Comparison of ENCODE assay signal across 9 mouse cellular contexts in the genomic region with DNA sequence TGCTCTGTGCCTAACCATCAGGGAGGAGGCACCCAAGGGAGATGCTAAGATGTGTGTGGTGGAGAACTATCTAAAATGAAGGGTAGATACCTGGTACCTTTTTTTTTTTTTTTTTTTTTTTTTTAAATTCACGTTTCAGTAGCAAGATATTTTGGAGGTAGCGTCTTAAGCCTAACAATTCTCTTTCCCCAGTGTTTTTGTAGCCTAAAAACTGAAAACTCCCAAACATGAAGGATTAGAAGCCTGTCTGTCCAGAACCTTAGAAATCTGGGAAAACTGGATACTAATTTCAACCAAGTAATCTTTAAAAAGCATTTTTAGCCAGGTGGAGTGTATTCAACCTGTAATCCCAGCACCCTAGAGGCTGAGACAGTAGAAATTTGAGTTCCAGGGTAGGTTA. TPM values are rescaled to one million over a fixed set of nuclear protein-coding genes. Genes with fewer than 3 reads are reported as not detected.
A peak's percentile ranks its signal among the peaks of the same experiment; 100 is the strongest.
DNase-seq lines count a peak whose midpoint lies in the region; ATAC-seq and TF ChIP-seq lines count a peak whose summit lies in the region.
"Had no signal": no experiment of that assay in that cellular context is flagged by ENCODE, and none has a peak within 500 bp of the region (broad histone marks: within the 10 kb centered on the region; RNA-seq: fewer than 3 reads in every experiment).

No protein-coding gene starts in this region.

- H3K36me3 ChIP-seq in heart, embryonic 12.5 days: peaks cover 42% of the 10 kb centered on the region
- H3K36me3 ChIP-seq in E14TG2a.4 (ENCODE audit: insufficient read depth, low read length): peaks cover 49% of the 10 kb centered on the region
- H3K36me3 ChIP-seq in forebrain, embryonic 16.5 days (ENCODE audit: control insufficient read depth, insufficient read depth): peaks cover 16% of the 10 kb centered on the region
- peaks cover 23% of the 10 kb centered on the region for H3K36me3 ChIP-seq in liver, postnatal 0 days (replicated peaks; ENCODE audit: insufficient read depth, low read length)

- no peak for ATAC-seq in heart, embryonic 12.5 days (ENCODE audit: insufficient number of reproducible peaks, low FRiP score)
- no peak for ATAC-seq in forebrain, embryonic 16.5 days
- ATAC-seq in liver, postnatal 0 days: no peak
- no peak for ATAC-seq in cerebellum, adult (ENCODE audit: insufficient number of reproducible peaks, low FRiP score, low TSS enrichment)
- ATAC-seq: CD4-positive, CD25-positive, alpha-beta regulatory T cell, adult 4 months had no signal

- DNase-seq in heart, adult 11 months: no peak
- no peak for DNase-seq in liver, postnatal 0 days
- DNase-seq in gastrocnemius, postnatal 25 days: no peak
- DNase-seq in lung, postnatal 25 days (ENCODE audit: low spot score): no peak

- H3K4me3 ChIP-seq in heart, embryonic 12.5 days: peak overlapping the region; percentile 90
- H3K4me3 ChIP-seq in E14TG2a.4 (replicated peaks; ENCODE audit: low read length): peak overlapping the region; percentile 99
- H3K4me3 ChIP-seq in forebrain, embryonic 16.5 days (replicated peaks; ENCODE audit: low read length): peak overlapping the region; percentile 98
- peak overlapping the region; percentile 91 for H3K4me3 ChIP-seq in liver, postnatal 0 days (ENCODE audit: low read depth, low read length)

- H3K9ac ChIP-seq in heart, embryonic 12.5 days: peak overlapping the region; percentile 98
- peak overlapping the region; percentile 98 for H3K9ac ChIP-seq in forebrain, embryonic 16.5 days (replicated peaks; ENCODE audit: low read depth, low read length)
- peak overlapping the region; percentile 96 for H3K9ac ChIP-seq in liver, postnatal 0 days (replicated peaks)

- TF ChIP-seq CTCF in E14TG2a.4 (conservative IDR thresholded peaks at IDR 0.05; ENCODE audit: low read length): no peak
- no peak for TF ChIP-seq CTCF in liver, postnatal 0 days (IDR thresholded peaks at IDR 0.05; ENCODE audit: low read depth)

- 51% methylated on average over 2 of the region's 2 CpGs for WGBS in heart, embryonic 12.5 days
- WGBS in forebrain, embryonic 16.5 days: 49% methylated on average over 2 of the region's 2 CpGs
- WGBS in liver, postnatal 0 days (ENCODE audit: insufficient replicate concordance): 39% methylated on average over 2 of the region's 2 CpGs

- no peaks in the 10 kb centered on the region for H3K27me3 ChIP-seq in heart, embryonic 12.5 days (replicated peaks)
- no peaks in the 10 kb centered on the region for H3K27me3 ChIP-seq in E14TG2a.4 (ENCODE audit: insufficient read depth, low read length)
- H3K27me3 ChIP-seq in forebrain, embryonic 16.5 days (replicated peaks; ENCODE audit: control insufficient read depth, insufficient read depth, low read length): no peaks in the 10 kb centered on the region
- H3K27me3 ChIP-seq in liver, postnatal 0 days (ENCODE audit: insufficient read depth, low read length): no peaks in the 10 kb centered on the region

- no peaks in the 10 kb centered on the region for H3K9me3 ChIP-seq in heart, embryonic 12.5 days (replicated peaks)
- peaks cover 3% of the 10 kb centered on the region for H3K9me3 ChIP-seq in E14TG2a.4 (ENCODE audit: low read length)
- H3K9me3 ChIP-seq in forebrain, embryonic 16.5 days (ENCODE audit: control insufficient read depth, low read length): no peaks in the 10 kb centered on the region
- no peaks in the 10 kb centered on the region for H3K9me3 ChIP-seq in liver, postnatal 0 days (ENCODE audit: low read length)

- H3K4me2 ChIP-seq in heart, embryonic 12.5 days: peak overlapping the region; percentile 95
- H3K4me2 ChIP-seq in forebrain, embryonic 16.5 days (ENCODE audit: low read length): peak overlapping the region; percentile 89
- peak overlapping the region; percentile 85 for H3K4me2 ChIP-seq in liver, postnatal 0 days (ENCODE audit: low read depth, low read length)

- H3K4me1 ChIP-seq in heart, embryonic 12.5 days (replicated peaks): peaks cover 15% of the 10 kb centered on the region; the same call in 1 of the 2 replicates
- peaks cover 44% of the 10 kb centered on the region for H3K4me1 ChIP-seq in E14TG2a.4 (replicated peaks; ENCODE audit: low read depth, low read length)
- H3K4me1 ChIP-seq in forebrain, embryonic 16.5 days (replicated peaks; ENCODE audit: control insufficient read depth, insufficient read depth, low read length): peaks cover 32% of the 10 kb centered on the region
- H3K4me1 ChIP-seq in liver, postnatal 0 days (ENCODE audit: insufficient read depth): peaks cover 19% of the 10 kb centered on the region

- H3K27ac ChIP-seq in heart, embryonic 12.5 days (ENCODE audit: poor library complexity, severe bottlenecking): no peak overlapping the region
- H3K27ac ChIP-seq in forebrain, embryonic 16.5 days (ENCODE audit: low read length): no peak overlapping the region
- peak overlapping the region; percentile 92; the same call in 1 of the 2 replicates for H3K27ac ChIP-seq in liver, postnatal 0 days (ENCODE audit: low read depth)

- no peak for TF ChIP-seq EP300 in liver, postnatal 0 days (IDR thresholded peaks at IDR 0.05; ENCODE audit: low read depth)

RNA-seq across cellular contexts. Expression of gene Foxk2, which starts 1.3 kb away (rescaled TPM):
- polyA plus RNA-seq in heart, embryonic 12.5 days (2016; fragmentation: Nextera tagmentation; extraction: Ambion mirVana): 6.0 and 7.1 TPM in 2 replicates
- polyA plus RNA-seq in forebrain, embryonic 16.5 days (2015; fragmentation: Nextera tagmentation; extraction: Ambion mirVana): 14.2 and 14.3 TPM in 2 replicates
- polyA plus RNA-seq in liver, postnatal 0 days (2015; fragmentation: Nextera tagmentation; extraction: Ambion mirVana): 2.3 and 2.6 TPM in 2 replicates
- 10 to 100 TPM; 20.1 to 27.1 TPM for total RNA-seq in gastrocnemius, postnatal 25 days (2021)

RNA-seq across cellular contexts. Expression of gene Narf, which starts 24.0 kb away (rescaled TPM):
- 47.3 and 56.8 TPM in 2 replicates for polyA plus RNA-seq in heart, embryonic 12.5 days (2016; fragmentation: Nextera tagmentation; extraction: Ambion mirVana)
- polyA plus RNA-seq in forebrain, embryonic 16.5 days (2015; fragmentation: Nextera tagmentation; extraction: Ambion mirVana): 108 and 114 TPM in 2 replicates
- 27.8 and 39.1 TPM in 2 replicates for polyA plus RNA-seq in liver, postnatal 0 days (2015; fragmentation: Nextera tagmentation; extraction: Ambion mirVana)
- total RNA-seq in gastrocnemius, postnatal 25 days (2021): 10 to 100 TPM; 78.0 to 90.7 TPM

RNA-seq across cellular contexts. Expression of gene Cybc1, which starts 32.0 kb away (rescaled TPM):
- polyA plus RNA-seq in heart, embryonic 12.5 days (2016; fragmentation: Nextera tagmentation; extraction: Ambion mirVana): 22.6 and 23.3 TPM in 2 replicates
- polyA plus RNA-seq in forebrain, embryonic 16.5 days (2015; fragmentation: Nextera tagmentation; extraction: Ambion mirVana): 44.2 and 47.4 TPM in 2 replicates
- polyA plus RNA-seq in liver, postnatal 0 days (2015; fragmentation: Nextera tagmentation; extraction: Ambion mirVana): 13.3 and 15.0 TPM in 2 replicates
- 1 to 10 TPM; 3.0 to 3.6 TPM for total RNA-seq in gastrocnemius, postnatal 25 days (2021)

RNA-seq across cellular contexts. Expression of gene Ogfod3, which starts 56.6 kb away (rescaled TPM):
- polyA plus RNA-seq in heart, embryonic 12.5 days (2016; fragmentation: Nextera tagmentation; extraction: Ambion mirVana): 27.2 and 31.8 TPM in 2 replicates
- polyA plus RNA-seq in forebrain, embryonic 16.5 days (2015; fragmentation: Nextera tagmentation; extraction: Ambion mirVana): 14.8 and 15.3 TPM in 2 replicates
- polyA plus RNA-seq in liver, postnatal 0 days (2015; fragmentation: Nextera tagmentation; extraction: Ambion mirVana): 17.7 and 17.9 TPM in 2 replicates
- 10 to 100 TPM; 11.5 to 11.6 TPM for total RNA-seq in gastrocnemius, postnatal 25 days (2021)

RNA-seq across cellular contexts. Expression of gene Hexdc, which starts 56.8 kb away (rescaled TPM):
- polyA plus RNA-seq in heart, embryonic 12.5 days (2016; fragmentation: Nextera tagmentation; extraction: Ambion mirVana): 7.8 and 8.4 TPM in 2 replicates
- polyA plus RNA-seq in forebrain, embryonic 16.5 days (2015; fragmentation: Nextera tagmentation; extraction: Ambion mirVana): 14.8 and 22.9 TPM in 2 replicates
- polyA plus RNA-seq in liver, postnatal 0 days (2015; fragmentation: Nextera tagmentation; extraction: Ambion mirVana): 2.3 and 3.2 TPM in 2 replicates
- 1 to 10 TPM; 4.8 to 6.9 TPM for total RNA-seq in gastrocnemius, postnatal 25 days (2021)
